19 mouse cellular contexts compared by ENCODE assay signal in genomic region chr13:29826041-29826440, GRCm38 (mm10). TPM values are rescaled to one million over a fixed set of nuclear protein-coding genes. Genes with fewer than 3 reads are reported as not detected.
DNase-seq lines count a peak whose midpoint lies in the region; ATAC-seq and TF ChIP-seq lines count a peak whose summit lies in the region.
"Had no signal": no experiment of that assay in that cellular context is flagged by ENCODE, and none has a peak within 500 bp of the region (broad histone marks: within the 10 kb centered on the region; RNA-seq: fewer than 3 reads in every experiment).

No protein-coding gene starts in this region.

- H3K9me3 ChIP-seq in midbrain, embryonic 11.5 days (ENCODE audit: control insufficient read depth, low read length) = no peaks in the 10 kb centered on the region
- H3K9me3 ChIP-seq in midbrain, embryonic 16.5 days (replicated peaks; ENCODE audit: control insufficient read depth, low read length, poor library complexity, severe bottlenecking) = no peaks in the 10 kb centered on the region
- no peaks in the 10 kb centered on the region for H3K9me3 ChIP-seq in forebrain, embryonic 10.5 days
- no peaks in the 10 kb centered on the region for H3K9me3 ChIP-seq in forebrain, embryonic 16.5 days (ENCODE audit: control insufficient read depth, low read length)
- no peaks in the 10 kb centered on the region for H3K9me3 ChIP-seq in midbrain, embryonic 15.5 days
- H3K9me3 ChIP-seq: embryonic facial prominence, embryonic 13.5 days; heart, embryonic 15.5 days; limb, embryonic 10.5 days had no signal

- peaks cover 11% of the 10 kb centered on the region for H3K4me1 ChIP-seq in midbrain, embryonic 11.5 days (ENCODE audit: control insufficient read depth, insufficient read depth, low read length)
- H3K4me1 ChIP-seq in midbrain, embryonic 16.5 days (ENCODE audit: control insufficient read depth, insufficient read depth, low read length) = 0 out of 2 replicates have a peak, but pooled peaks cover 2% of the 10 kb centered on the region
- H3K4me1 ChIP-seq in forebrain, embryonic 10.5 days = peaks cover 27% of the 10 kb centered on the region
- peaks cover 36% of the 10 kb centered on the region for H3K4me1 ChIP-seq in forebrain, embryonic 16.5 days (replicated peaks; ENCODE audit: control insufficient read depth, insufficient read depth, low read length)
- peaks cover 29% of the 10 kb centered on the region for H3K4me1 ChIP-seq in midbrain, embryonic 15.5 days
- H3K4me1 ChIP-seq: embryonic facial prominence, embryonic 13.5 days had no signal

- H3K4me2 ChIP-seq in midbrain, embryonic 11.5 days = no peak overlapping the region
- H3K4me2 ChIP-seq in midbrain, embryonic 16.5 days (ENCODE audit: low read length) = no peak overlapping the region
- no peak overlapping the region for H3K4me2 ChIP-seq in forebrain, embryonic 16.5 days (ENCODE audit: low read length)
- H3K4me2 ChIP-seq in midbrain, embryonic 15.5 days = no peak overlapping the region
- H3K4me2 ChIP-seq: embryonic facial prominence, embryonic 13.5 days; heart, embryonic 15.5 days; liver, embryonic 11.5 days had no signal

- no peak overlapping the region for H3K4me3 ChIP-seq in midbrain, embryonic 11.5 days (ENCODE audit: low read depth, low read length)
- H3K4me3 ChIP-seq in midbrain, embryonic 16.5 days (ENCODE audit: low read depth, low read length) = no peak overlapping the region
- no peak overlapping the region for H3K4me3 ChIP-seq in forebrain, embryonic 10.5 days
- H3K4me3 ChIP-seq in forebrain, embryonic 16.5 days (replicated peaks; ENCODE audit: low read length) = no peak overlapping the region
- H3K4me3 ChIP-seq in midbrain, embryonic 15.5 days = no peak overlapping the region
- no peak overlapping the region for H3K4me3 ChIP-seq in layer of hippocampus, adult 2 months
- H3K4me3 ChIP-seq: embryonic facial prominence, embryonic 13.5 days; heart, adult 2 months; heart, embryonic 15.5 days; left cerebral cortex, adult 2 months; limb, embryonic 10.5 days had no signal

- TF ChIP-seq CTCF in layer of hippocampus, adult 2 months (conservative IDR thresholded peaks at IDR 0.05) = no peak

- no peak overlapping the region for H3K9ac ChIP-seq in midbrain, embryonic 11.5 days (ENCODE audit: low read length)
- no peak overlapping the region for H3K9ac ChIP-seq in midbrain, embryonic 16.5 days (ENCODE audit: low read depth, low read length)
- H3K9ac ChIP-seq in forebrain, embryonic 16.5 days (replicated peaks; ENCODE audit: low read depth, low read length) = no peak overlapping the region
- H3K9ac ChIP-seq in midbrain, embryonic 15.5 days = no peak overlapping the region
- H3K9ac ChIP-seq: embryonic facial prominence, embryonic 13.5 days; heart, embryonic 15.5 days had no signal

- no peaks in the 10 kb centered on the region for H3K36me3 ChIP-seq in midbrain, embryonic 11.5 days (ENCODE audit: control insufficient read depth, insufficient read depth, low read length)
- H3K36me3 ChIP-seq in midbrain, embryonic 16.5 days (ENCODE audit: control insufficient read depth, insufficient read depth, low read length) = no peaks in the 10 kb centered on the region
- no peaks in the 10 kb centered on the region for H3K36me3 ChIP-seq in forebrain, embryonic 10.5 days (replicated peaks)
- no peaks in the 10 kb centered on the region for H3K36me3 ChIP-seq in forebrain, embryonic 16.5 days (ENCODE audit: control insufficient read depth, insufficient read depth)
- no peaks in the 10 kb centered on the region for H3K36me3 ChIP-seq in midbrain, embryonic 15.5 days (replicated peaks)
- H3K36me3 ChIP-seq: embryonic facial prominence, embryonic 13.5 days; heart, embryonic 15.5 days; limb, embryonic 10.5 days had no signal

- peak; percentile 49 for DNase-seq in midbrain, embryonic 11.5 days (ENCODE audit: low spot score, missing footprints)
- no peak for DNase-seq in forebrain, embryonic 10.5 days (ENCODE audit: extremely low spot score, low spot score)
- no peak for DNase-seq in natural killer cell, adult 2 months (ENCODE audit: low spot score in 2 of 2)
- no peak for DNase-seq in layer of hippocampus, adult 2 months (ENCODE audit: low spot score in 2 of 2)
- DNase-seq: cerebellum, adult 11-12 months; cerebellum, postnatal 36 days; gastrocnemius, postnatal 10 days; heart, adult 2 months; lung, adult 2 months; thymus, postnatal 4 days had no signal

- 0 out of 2 replicates have a peak, but pooled peaks have one; percentile 28 for ATAC-seq in midbrain, embryonic 11.5 days (ENCODE audit: low FRiP score)
- ATAC-seq in midbrain, embryonic 16.5 days = no peak
- ATAC-seq in forebrain, embryonic 16.5 days = no peak
- peak; percentile 32; the same call in 1 of the 2 replicates for ATAC-seq in midbrain, embryonic 15.5 days (replicated peaks)

- H3K27ac ChIP-seq in midbrain, embryonic 11.5 days (ENCODE audit: low read depth, low read length) = peak overlapping the region; percentile 32; the same call in 1 of the 2 replicates
- no peak overlapping the region for H3K27ac ChIP-seq in midbrain, embryonic 16.5 days (ENCODE audit: low read length)
- peak overlapping the region; percentile 11; the same call in 1 of the 2 replicates for H3K27ac ChIP-seq in forebrain, embryonic 10.5 days
- peak overlapping the region; percentile 68 for H3K27ac ChIP-seq in forebrain, embryonic 16.5 days (ENCODE audit: low read length)
- H3K27ac ChIP-seq in midbrain, embryonic 15.5 days = peak overlapping the region; percentile 41
- no peak overlapping the region for H3K27ac ChIP-seq in layer of hippocampus, adult 2 months
- H3K27ac ChIP-seq: embryonic facial prominence, embryonic 13.5 days; heart, adult 2 months; heart, embryonic 15.5 days; kidney, postnatal 0 days; left cerebral cortex, adult 2 months; limb, embryonic 10.5 days had no signal

- no peaks in the 10 kb centered on the region for H3K27me3 ChIP-seq in midbrain, embryonic 11.5 days (ENCODE audit: control insufficient read depth, insufficient read depth, low read length)
- no peaks in the 10 kb centered on the region for H3K27me3 ChIP-seq in midbrain, embryonic 16.5 days (ENCODE audit: control insufficient read depth, insufficient read depth, low read depth, low read length)
- H3K27me3 ChIP-seq in forebrain, embryonic 10.5 days (ENCODE audit: poor library complexity, severe bottlenecking) = no peaks in the 10 kb centered on the region
- H3K27me3 ChIP-seq in forebrain, embryonic 16.5 days (replicated peaks; ENCODE audit: control insufficient read depth, insufficient read depth, low read length) = no peaks in the 10 kb centered on the region
- H3K27me3 ChIP-seq in midbrain, embryonic 15.5 days (replicated peaks) = no peaks in the 10 kb centered on the region
- H3K27me3 ChIP-seq: embryonic facial prominence, embryonic 13.5 days; heart, embryonic 15.5 days had no signal

RNA-seq across cellular contexts. Expression of gene Cdkal1, which starts 29.4 kb away (rescaled TPM):
- polyA plus RNA-seq in midbrain, embryonic 11.5 days (2014; fragmentation: Nextera tagmentation; extraction: Ambion mirVana) = 35.1 and 35.7 TPM in 2 replicates
- 21.4 and 22.0 TPM in 2 replicates for polyA plus RNA-seq in midbrain, embryonic 16.5 days (2015; fragmentation: Nextera tagmentation; extraction: Ambion mirVana)
- 34.3 and 34.5 TPM in 2 replicates for polyA plus RNA-seq in forebrain, embryonic 10.5 days (2016; fragmentation: Nextera tagmentation; extraction: Ambion mirVana)
- polyA plus RNA-seq in forebrain, embryonic 16.5 days (2015; fragmentation: Nextera tagmentation; extraction: Ambion mirVana) = 28.8 and 29.6 TPM in 2 replicates
- 20.6 and 21.9 TPM in 2 replicates for polyA plus RNA-seq in midbrain, embryonic 15.5 days (2015; fragmentation: Nextera tagmentation; extraction: Ambion mirVana)
- 10 to 100 TPM; 29.9 to 31.7 TPM for total RNA-seq in layer of hippocampus, adult 2 months (2021)

Comparison
In these comparisons a context has a peak if more than half of its experiments do, and no peak if none do; other contexts are left out.
1. ATAC-seq: peak in midbrain, embryonic 11.5 days (single experiment) and midbrain, embryonic 15.5 days (single experiment); none in midbrain, embryonic 16.5 days (single experiment) and forebrain, embryonic 16.5 days (single experiment).
2. H3K27ac ChIP-seq: peak in midbrain, embryonic 11.5 days (single experiment), forebrain, embryonic 10.5 days (single experiment), forebrain, embryonic 16.5 days (single experiment) and midbrain, embryonic 15.5 days (single experiment); none in midbrain, embryonic 16.5 days (single experiment) and layer of hippocampus, adult 2 months (single experiment).